ENCODE assay signal across 17 mouse cellular contexts in genomic region chr4:44455851-44456250, GRCm38 (mm10).
"Had no signal": no experiment of that assay in that cellular context is flagged by ENCODE, and none has a peak within 500 bp of the region (broad histone marks: within the 10 kb centered on the region; RNA-seq: fewer than 3 reads in every experiment).

No protein-coding gene starts in this region.

- DNase-seq: retina, postnatal 1 day; right cerebral cortex, adult 18-20 months; right cerebral cortex, postnatal 14 days; right cerebral cortex, postnatal 25 days; right cerebral cortex, postnatal 4 days; spleen, adult 18-20 months; thymus, adult 18-20 months; thymus, adult 2 months; thymus, postnatal 14 days; thymus, postnatal 25 days; thymus, postnatal 36 days; thymus, postnatal 4 days had no signal

- H3K27ac ChIP-seq: neural tube, embryonic 12.5 days; neural tube, embryonic 13.5 days; neural tube, embryonic 15.5 days; stomach, embryonic 15.5 days; stomach, postnatal 0 days had no signal

- H3K4me1 ChIP-seq: stomach, embryonic 15.5 days had no signal

- H3K4me3 ChIP-seq: neural tube, embryonic 12.5 days; neural tube, embryonic 13.5 days; neural tube, embryonic 15.5 days; stomach, embryonic 15.5 days had no signal
